Mouse (Mus musculus): ENCODE data around the gene Ift43.

Gene Ift43

DNA sequence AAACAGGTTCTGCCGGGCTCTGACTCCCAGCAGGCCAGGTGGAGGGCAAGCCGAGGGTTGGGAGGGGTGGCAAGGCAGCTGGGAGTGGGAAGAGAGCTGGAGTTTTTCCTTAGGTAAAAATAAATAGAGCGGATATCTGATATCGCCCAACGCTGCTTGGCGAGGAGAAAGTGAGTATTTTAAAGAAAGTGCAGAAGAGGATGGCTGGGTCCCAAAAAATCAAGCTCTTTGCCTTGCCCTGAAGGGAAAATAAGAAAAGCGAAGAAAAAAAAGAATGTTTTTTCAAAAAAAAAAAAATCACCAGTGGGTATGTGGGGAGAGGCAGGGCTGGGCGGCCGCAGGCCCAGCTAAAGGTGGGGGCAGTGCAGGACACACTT, 4.2 kb upstream of the Ift43 start:
- DNase-seq (ENCODE audit: low read depth in 2 of 2, low spot score in 2 of 2), result no peak

DNA sequence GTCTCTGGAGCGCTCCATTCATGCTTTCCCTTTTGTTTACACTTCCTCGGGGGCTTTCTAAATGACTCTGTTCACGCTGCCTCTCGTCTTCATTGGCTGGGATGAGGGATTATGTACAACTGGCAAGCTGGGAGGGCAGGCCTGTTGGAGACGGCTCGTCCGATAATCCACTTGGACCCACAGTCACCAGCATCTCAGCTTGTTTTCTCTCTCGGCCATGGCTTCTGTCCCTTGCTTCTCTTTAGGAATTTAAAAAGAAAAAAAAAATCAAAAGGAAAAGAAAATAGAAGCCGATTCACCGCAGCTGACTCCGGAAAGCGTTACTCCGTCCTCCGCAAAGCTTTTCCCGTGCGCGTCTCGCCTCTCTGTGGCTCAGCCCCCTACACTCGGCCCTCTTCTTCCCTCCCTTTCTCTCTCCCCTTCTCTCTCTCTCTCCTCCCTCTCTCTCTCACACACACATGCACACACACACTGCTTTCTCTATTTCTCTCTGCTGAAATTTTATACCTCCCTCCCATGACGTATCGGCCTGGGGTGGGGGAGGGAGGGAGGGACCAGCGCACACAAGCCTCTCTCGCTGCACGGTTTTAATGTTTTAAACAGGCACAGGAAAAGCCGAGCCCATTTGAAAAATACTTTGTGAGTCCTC, 3.7 kb upstream of the Ift43 start, which contains the start of gene Tgfb3:
Gene Tgfb3 (minus strand): TSS at position 489 of the 649 bp plus-strand sequence.
- DNase-seq (ENCODE audit: low read depth in 2 of 2, low spot score in 2 of 2), result no peak

DNA sequence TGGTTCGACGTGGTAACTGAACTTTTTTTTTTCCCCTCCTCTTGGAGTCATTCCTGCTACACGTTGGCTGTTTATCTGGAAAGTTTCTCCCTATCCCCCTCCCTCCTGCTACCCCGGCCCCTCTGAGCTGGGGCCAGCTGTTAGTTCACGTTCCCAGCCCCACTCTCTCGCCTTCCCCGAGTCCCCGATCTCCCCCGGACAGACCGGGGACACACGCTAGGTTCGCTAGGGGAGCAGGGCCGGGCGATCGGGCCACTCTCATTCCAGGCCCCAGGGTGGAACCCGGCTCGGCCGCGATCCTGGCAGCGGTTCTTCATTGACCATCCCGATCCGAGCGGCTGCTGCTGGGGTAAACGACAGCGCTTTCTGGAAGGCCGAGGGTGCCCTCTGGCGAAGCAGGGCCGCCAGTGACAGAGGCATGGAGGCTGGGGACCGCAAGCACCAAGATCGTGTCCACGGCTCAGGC, 3.1 kb upstream of the Ift43 start:
- peak; percentile 69 to 78 for DNase-seq (ENCODE audit: low read depth in 2 of 2, low spot score in 2 of 2)

DNA sequence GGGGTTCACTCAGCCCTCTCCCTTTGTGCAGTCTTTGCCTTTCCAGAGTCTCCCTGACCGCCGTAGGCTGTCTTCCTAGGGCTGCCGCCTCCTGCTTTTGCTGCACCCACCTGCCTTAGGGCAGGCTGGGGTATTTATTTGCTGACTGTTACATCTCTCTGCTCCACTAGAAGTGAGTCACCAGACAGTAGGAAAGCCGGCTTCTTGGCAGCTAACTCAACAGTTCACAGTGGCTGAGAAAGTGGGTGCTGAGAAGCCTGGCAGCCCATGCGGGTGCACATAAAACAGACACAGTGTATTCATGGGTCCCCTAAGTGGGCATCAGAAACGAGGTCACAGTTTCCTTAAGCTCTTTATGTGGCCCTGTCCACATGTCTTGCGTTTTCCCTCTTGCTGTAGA, 3.5 kb downstream of the Ift43 start:
- no peak for DNase-seq (ENCODE audit: low read depth in 2 of 2, low spot score in 2 of 2)

DNA sequence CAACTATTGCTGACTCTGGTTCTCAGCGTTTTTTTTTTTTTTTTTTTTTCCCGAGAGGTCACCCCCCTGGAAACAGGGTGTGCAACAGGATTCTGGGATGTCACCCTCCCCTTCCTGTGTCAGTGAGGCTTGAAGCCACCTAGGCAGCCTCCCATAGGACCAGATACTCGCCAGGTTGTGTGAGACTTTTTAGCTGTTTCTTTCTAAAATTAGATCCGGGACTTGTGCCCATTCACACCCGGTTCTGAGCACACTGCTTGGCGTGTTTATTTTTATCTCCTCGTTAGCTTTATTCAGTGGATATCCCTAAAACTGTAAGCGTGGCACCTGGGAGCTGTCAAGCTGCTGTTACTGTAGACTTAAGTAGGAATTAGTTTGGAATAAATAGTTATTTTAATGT, 4.2 kb downstream of the Ift43 start:
- DNase-seq (ENCODE audit: low read depth in 2 of 2, low spot score in 2 of 2), result no peak

DNA sequence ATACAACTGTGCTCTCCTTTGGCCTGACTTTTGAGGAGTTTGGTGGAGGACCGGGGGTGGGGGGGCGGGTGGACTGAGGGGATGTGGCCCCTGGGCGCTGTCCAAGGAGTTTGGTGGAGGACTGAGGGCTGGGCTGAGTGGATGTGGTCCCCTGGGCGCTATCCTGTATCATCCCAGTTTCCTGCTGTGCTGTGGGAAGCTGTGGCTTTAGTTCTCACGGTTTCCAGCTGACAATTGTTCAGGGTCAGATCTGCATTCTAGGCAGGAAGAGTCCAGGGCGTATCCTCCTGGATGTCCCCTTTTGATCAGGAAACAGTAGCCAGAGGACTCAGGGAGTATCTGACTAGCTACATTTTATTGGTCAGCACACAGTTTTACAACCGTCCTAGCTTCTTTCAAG, 5.7 kb downstream of the Ift43 start:
- no peak for DNase-seq (ENCODE audit: low read depth in 2 of 2, low spot score in 2 of 2)

DNA sequence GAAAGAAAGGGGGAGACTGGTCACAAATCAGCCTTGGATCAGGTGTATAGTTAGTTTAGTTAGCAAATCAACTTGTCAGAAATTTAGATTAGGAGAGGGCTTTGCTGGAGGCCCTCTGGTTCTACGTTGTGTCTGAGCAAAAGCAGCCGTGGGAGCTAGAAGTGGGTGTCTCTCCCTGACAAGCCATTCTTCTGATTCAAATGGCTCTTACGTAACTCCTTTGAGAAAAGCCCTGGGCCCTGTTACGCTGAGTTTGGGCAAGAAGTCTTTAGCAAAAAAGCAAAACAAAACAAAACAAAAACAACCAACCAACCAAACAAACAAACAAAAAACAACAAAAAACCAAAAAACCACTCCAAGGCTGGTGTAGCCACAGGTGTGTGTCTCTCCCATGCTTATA, 8.4 kb downstream of the Ift43 start:
- no peak for DNase-seq (ENCODE audit: low read depth in 2 of 2, low spot score in 2 of 2)

DNA sequence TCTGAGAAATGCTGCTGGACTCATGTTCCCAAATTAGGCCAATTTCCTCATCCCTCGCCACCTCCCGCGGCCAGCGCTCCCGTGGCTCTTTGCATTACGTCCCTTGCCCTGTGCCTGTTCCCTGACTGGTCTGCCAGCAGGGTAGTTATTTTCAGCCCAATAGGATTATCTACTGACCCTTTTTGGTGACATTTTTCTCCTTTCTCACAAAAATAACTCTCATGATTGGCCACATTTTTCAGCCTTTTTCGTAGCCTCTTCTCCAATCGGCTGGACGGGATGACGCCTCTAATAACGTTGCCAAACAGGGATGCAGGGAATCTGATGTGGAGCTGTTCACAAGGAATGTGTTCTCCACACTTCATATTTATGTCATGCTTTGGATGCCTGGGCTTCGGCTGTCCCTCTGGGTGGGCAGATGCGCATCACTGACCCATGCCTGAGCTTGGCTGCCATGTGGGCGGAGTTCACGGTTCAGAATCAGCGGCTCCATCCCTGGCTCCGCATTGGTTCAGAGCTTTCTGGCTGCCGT, 9.3 kb downstream of the Ift43 start:
- no peak for DNase-seq (ENCODE audit: low read depth in 2 of 2, low spot score in 2 of 2)

DNA sequence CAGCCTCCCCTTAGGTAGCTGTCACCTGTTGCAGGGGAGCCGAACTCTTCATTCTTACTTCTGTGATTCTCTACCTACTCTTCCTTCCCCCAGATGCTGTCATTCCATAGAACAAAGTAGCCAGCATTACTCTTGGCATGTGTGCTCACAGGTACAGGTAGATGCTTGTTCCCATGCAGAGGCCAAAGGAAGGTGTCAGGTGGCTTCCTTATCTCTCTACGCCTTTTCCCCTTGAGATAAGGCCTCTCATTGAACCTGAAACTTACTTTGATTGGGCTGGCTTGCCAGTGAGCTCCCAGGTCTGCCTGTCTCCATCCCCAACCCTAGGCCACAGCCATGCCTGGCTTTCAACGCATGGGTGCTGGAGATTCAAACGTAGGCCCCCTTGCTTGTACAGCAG, 11.7 kb downstream of the Ift43 start:
- DNase-seq (ENCODE audit: low read depth in 2 of 2, low spot score in 2 of 2), result no peak

DNA sequence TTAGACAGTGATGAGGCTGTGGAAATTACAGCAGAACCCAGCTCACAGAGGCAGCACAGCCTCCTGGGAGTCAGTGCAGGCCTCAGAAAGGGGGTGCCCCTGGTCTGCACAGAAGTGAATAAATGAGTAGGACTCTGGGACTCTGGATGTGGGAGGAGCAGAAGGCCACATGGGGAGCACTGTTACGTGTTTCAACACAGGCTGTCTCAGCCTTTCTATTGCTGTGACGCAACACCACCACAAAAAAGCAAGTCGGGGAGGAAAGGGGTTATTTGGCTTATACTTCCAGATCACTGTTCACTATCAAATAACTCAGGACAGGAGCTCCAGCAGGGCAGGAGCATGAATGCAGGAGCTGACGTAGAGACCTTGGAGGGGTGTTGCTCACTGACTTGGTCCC, 13.5 kb downstream of the Ift43 start:
- no peak for DNase-seq (ENCODE audit: low read depth in 2 of 2, low spot score in 2 of 2)

DNA sequence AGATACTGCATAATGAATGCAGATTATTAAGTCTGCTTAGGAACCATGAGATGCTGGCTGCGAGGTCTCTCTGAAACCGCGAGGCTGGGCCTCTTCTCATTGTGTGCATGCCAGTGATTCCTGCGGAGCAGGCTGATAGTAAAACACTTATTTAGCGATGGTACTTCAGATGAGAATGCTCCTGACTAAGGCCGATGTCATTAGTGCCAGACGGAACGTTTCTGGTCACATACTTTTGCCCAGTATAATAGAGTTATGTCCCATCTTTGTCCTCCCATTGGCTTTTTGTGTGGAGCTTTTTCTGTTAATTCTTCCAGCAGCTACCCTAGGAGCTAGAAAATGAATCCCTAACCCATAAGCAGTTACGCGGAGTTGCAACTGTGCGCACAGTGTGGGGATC, 15.4 kb downstream of the Ift43 start:
- DNase-seq (ENCODE audit: low read depth in 2 of 2, low spot score in 2 of 2), result no peak

DNA sequence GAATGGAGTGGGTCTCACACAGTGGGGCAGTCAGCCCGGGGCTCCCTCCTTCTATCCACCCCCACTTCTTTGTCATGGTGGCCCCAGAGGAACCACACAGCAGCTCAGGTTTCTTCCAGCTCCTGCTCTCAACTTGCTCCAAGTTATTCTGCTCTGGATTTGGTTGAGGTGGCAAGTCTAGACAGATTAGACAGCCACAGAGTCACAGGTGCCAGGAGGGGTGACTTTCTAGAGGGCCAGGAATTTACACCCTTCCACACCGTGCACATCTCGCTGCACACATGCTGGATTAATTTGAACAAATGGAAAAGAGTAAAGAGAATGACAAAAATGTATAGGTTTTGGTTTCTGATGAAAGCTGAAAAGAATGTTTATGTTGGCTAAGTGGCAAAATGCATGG, 18.4 kb downstream of the Ift43 start:
- DNase-seq (ENCODE audit: low read depth in 2 of 2, low spot score in 2 of 2), result no peak

DNA sequence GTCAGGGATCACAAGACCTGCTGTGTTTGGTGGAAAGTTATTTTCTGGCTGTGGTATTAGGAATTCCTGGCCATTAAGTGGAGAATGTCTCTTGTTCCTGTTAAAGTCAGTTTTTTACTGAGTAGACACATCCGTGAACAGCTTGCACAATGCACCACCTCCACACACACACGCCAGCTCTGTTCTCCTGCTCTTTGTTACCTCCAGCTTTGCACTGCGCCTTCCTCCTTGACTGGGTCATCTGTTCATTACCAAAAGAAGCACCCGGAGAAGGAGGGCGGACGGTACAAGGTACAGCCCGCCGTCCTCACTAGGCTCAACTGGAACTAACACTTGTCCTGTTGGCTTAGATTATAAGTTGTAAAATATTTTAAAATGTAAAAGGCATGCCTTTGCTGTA, 20.3 kb downstream of the Ift43 start:
- no peak for DNase-seq (ENCODE audit: low read depth in 2 of 2, low spot score in 2 of 2)

DNA sequence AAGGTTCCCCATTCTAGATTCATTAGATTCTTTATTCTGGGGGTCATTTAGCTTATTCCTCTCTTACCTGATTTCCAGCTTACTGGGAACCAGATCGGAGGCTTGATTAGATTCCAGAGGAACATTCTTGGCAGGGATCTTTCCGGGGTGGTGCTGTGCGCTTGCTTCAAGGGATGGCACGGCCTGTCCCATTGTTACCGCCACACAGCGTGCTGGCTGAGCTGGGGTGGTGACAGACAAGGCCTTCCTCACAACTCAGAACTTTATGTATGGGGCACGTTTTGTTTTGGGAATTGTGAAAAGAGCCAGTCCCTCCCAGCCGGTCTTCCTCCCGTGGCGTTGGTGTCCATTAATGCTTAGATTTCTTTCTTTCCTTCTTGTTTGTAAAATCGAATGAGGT, 21.1 kb downstream of the Ift43 start:
- no peak for DNase-seq (ENCODE audit: low read depth in 2 of 2, low spot score in 2 of 2)

DNA sequence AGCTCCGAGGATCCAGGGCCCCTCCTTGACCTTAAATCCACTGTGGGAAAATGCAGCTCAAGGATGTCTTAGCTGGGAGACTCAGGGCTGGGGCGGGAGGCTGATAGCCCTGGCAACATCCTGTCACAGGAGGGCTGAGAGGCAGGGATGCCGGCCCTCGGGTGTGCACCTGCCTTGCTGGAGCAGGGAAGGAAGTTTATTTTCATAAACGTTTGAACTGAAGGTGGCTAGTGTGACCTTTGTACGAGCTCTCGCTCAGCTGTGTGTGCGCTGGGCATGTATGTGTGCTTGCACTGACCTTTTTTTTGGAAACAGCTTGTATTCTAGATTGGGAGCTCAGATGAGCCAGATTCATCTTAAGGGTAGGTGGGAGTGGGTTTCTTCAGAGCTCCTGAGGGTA, 21.5 kb downstream of the Ift43 start:
- no peak for DNase-seq (ENCODE audit: low read depth in 2 of 2, low spot score in 2 of 2)

DNA sequence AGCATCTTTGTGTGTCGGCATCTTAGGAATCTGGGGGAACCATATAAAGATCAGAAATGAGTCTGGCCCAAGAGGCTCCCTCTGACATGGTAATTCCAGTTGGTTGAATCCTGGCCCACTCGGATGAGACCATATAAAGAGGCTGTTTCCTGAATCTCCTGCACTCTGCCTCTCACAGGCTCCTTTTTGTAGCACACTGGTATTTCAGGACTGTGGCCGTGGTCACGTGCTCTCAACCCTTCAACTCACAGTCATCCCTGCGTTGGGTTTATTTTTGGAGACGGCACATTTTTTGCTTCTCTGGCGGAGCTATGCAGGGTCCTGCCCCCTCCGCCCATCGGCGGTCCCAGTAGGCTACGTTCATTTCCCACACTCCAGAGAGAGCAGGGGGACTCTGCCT, 22.0 kb downstream of the Ift43 start:
- no peak for DNase-seq (ENCODE audit: low read depth in 2 of 2, low spot score in 2 of 2)

DNA sequence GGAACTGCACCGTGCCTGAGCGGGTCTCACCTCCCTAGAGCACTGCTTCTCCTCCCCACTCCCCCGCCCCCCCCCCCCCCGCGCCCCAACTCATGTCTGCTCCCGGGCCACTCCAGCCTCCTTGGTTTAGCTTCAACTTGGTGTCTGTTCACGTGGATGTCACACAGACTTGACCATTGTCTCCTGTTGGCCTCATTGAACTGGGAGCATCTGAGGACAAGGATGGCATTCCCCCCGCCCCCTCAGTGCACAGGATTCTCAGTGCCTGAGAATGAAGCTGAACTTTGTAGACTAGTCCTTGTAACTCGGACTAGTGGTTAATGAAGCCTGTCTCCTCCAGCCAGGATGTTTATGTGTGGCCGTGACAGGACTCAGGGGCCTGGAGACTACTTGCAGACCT, 23.2 kb downstream of the Ift43 start:
- DNase-seq (ENCODE audit: low read depth in 2 of 2, low spot score in 2 of 2), result no peak

DNA sequence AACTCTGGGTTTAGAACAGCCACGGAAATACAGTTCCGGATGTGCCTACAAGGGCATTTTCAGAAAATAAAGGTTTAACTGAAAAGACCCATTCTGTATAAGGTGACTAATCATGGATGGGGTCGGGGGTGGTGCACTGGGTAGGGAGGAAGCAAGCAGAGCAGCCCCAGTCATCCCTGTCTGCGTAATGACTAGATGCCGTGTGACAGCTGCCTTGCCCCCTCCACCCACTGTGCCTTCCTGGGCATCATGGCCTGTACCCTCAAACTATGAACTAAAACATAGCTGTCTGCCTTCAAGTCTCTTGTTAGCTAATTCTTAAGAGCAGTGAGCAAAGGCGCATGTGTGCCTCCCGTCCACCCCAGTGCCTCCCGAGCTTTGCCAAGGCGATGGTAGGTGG, 23.7 kb downstream of the Ift43 start:
- no peak for DNase-seq (ENCODE audit: low read depth in 2 of 2, low spot score in 2 of 2)

DNA sequence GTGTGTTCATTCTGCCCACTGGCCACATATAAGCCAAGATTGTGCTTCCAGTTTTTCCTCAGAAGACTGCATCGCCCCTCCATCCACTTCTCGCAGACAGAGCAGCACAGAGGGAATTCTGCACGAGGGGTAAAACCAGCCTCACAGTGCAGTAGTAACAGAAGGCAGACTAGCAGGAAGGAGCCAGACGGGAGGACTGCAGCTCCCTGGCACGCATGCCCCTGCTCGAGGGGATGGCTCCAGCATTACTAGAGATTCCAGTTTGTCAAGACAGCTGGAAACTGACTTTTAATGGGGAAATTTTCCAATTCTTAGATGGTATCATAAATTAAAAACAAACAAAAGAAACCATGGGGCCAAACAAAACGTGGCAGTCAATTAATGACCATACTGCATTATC, 25.3 kb downstream of the Ift43 start:
- no peak for DNase-seq (ENCODE audit: low read depth in 2 of 2, low spot score in 2 of 2)

DNA sequence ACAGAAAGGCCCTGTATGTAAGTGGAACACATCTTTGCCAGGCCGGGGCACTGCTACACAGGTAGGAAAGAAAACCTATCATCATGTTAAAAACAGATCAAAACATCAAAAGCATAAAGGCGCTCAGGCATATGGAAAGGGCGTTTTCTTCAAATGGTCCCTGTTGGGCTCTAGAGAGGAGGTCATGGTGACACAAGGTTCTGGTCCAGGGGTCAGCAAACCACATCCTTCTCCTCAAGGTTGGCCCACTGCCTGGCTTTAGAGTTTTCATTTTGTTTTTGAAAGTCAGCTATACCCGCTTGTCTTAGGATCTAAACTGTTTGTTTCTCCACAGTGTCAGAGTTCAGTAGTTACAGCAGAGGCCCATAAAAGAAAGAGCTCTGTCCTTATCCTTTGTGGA, 27.2 kb downstream of the Ift43 start:
- no peak for DNase-seq (ENCODE audit: low read depth in 2 of 2, low spot score in 2 of 2)

DNA sequence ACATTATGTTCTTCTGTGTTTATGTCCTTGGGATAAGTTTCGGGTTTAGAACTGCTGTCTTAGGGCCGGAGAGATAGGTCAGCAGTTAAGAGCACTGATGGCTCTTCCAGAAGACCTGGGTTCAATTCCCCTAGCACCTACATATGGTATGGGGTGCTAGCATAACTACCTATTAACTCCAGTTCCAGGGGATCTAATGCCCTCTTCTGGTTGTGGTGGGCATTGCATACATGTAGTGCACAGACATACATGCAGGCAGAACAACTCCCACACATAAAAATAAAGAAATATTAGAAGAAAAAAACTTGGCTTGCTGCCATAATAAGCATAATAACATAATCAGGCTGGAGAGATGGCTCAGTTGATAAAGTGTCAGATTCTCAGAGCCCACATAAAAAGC, 28.3 kb downstream of the Ift43 start:
- DNase-seq (ENCODE audit: low read depth in 2 of 2, low spot score in 2 of 2), result no peak

DNA sequence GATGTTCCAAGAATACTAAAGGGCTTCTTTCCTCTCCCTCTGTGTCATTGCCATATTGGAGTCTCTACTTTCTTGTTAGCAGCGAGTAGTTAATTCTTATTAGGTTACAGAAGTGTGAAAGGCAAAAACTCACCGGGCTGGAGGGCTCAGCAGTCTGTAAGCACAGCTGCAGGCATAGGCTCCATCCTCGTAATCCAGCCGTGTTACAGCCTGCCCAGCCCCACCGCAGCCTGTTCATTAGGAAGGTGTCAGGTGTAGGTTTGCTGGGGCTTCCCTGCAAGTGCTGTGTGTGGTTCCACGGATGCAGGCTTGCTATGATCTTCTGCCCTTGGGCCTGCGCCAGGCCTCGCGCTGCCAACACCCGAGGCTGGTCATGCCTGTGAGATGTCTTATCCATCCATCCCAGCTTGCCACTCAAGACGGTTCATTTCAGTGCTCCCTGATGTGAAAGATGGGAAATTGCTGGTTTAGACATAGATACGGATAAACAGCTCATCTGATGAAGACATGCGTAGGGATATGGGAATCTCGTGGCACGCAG, 34.0 kb downstream of the Ift43 start:
- DNase-seq (ENCODE audit: low read depth in 2 of 2, low spot score in 2 of 2), result no peak

DNA sequence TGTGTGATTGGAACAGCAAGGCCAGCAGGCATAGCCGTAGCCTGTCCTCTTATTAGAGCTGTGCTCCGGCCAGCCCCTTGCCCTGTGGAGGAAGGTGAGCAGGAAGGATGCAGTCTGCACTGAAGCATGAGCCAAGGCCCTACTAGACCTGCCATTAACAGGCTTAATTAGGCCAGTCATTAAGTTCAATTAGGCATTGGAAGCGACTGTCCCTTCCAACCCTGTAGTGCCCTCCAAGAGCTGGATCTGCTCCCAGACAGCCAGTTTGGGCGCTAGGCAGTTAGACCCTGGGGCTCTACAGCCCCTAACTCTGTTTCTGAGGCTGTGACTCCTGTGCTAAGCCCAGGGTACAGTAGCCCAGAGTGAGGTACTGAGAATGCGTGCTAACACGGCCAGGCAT, 41.7 kb downstream of the Ift43 start:
- no peak for DNase-seq (ENCODE audit: low read depth in 2 of 2, low spot score in 2 of 2)
